Mouse (Mus musculus) liver, postnatal 0 days (tissue): ENCODE data around the gene Hepacam.

ENCODE experiments used
- CTCF ChIP-seq: sonication (generic); IDR thresholded peaks from 2 replicates; pipeline ENCODE4 v1.5.1; 2016; ENCODE audit warnings: antibody characterized with exemption, low read depth
- EP300 ChIP-seq: IDR thresholded peaks from 2 replicates; pipeline ENCODE4 v1.6.1; 2016; ENCODE audit warnings: antibody characterized with exemption, low read depth, mild to moderate bottlenecking

DNA sequence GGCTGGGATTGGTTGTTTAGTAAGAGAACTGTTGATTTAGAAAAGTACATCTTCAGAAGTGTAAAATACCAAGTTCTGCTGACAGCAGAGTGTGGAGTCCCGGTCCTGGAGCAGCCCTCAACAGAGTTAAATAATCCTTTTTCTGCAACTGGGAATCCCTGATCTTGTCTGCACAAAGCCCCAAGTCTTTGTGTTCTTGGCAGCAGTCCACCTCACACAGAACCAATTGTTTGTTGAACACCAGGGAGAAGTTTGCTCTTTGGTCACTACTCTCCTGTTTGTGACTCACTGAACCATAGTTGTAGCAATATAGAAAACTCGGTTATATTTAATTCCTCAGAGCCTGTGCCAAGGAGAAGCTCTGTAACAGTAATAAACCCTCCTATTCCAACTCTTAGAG is 15.9 kb upstream of the Hepacam start:
- TF ChIP-seq CTCF (no peak), EP300 (no peak)
